Mouse (Mus musculus) right cerebral cortex, postnatal 14 days (tissue): ENCODE results near the gene Prss22.
A peak's percentile ranks its signal among the peaks of the same experiment; 100 is the strongest.

Experiments
- DNase-seq: peaks from one replicate; pipeline ENCODE4 v3.0.0; 2022

Gene Prss22

GRCm38 (mm10) chr17:23997901-23998300 lies at the start of gene Prss22:
Prss22 (minus strand) TSS chr17:23998100.
- no peak for DNase-seq

GRCm38 (mm10) chr17:24046026-24046425 lies 48.1 kb upstream of the Prss22 start:
- no peak for DNase-seq

GRCm38 (mm10) chr17:24045608-24046007 lies 47.7 kb upstream of the Prss22 start:
- no peak for DNase-seq

- no peak for DNase-seq
Observed at GRCm38 (mm10) chr17:24044482-24044881, 46.6 kb upstream of the Prss22 start.

GRCm38 (mm10) chr17:24037844-24038243 lies 39.9 kb upstream of the Prss22 start, which contains the start of gene Prss27:
Prss27 (plus strand) TSS chr17:24038144.
- DNase-seq: no peak

- no peak for DNase-seq
Observed at GRCm38 (mm10) chr17:24037360-24037759, 39.5 kb upstream of the Prss22 start.

- DNase-seq: no peak
Observed at GRCm38 (mm10) chr17:24036954-24037353, 39.1 kb upstream of the Prss22 start.

- no peak for DNase-seq
Observed at GRCm38 (mm10) chr17:24035087-24035486, 37.2 kb upstream of the Prss22 start.

- DNase-seq: no peak
Observed at GRCm38 (mm10) chr17:24030551-24030950, 32.7 kb upstream of the Prss22 start.

- no peak for DNase-seq
Observed at GRCm38 (mm10) chr17:24029477-24029876, 31.6 kb upstream of the Prss22 start.

- DNase-seq: no peak
Observed at GRCm38 (mm10) chr17:24021375-24022199, 23.7 kb upstream of the Prss22 start.

- DNase-seq: no peak
Observed at GRCm38 (mm10) chr17:24020696-24021095, 22.8 kb upstream of the Prss22 start.

- DNase-seq: no peak
Observed at GRCm38 (mm10) chr17:24015727-24016126, 17.8 kb upstream of the Prss22 start.

GRCm38 (mm10) chr17:24014433-24014965 lies 16.6 kb upstream of the Prss22 start:
- DNase-seq: no peak

- no peak for DNase-seq
Observed at GRCm38 (mm10) chr17:24012921-24013320, 15.0 kb upstream of the Prss22 start.

GRCm38 (mm10) chr17:24009617-24010016 lies 11.7 kb upstream of the Prss22 start:
- DNase-seq: no peak

GRCm38 (mm10) chr17:24008105-24008504 lies 10.2 kb upstream of the Prss22 start:
- DNase-seq: no peak

- DNase-seq: no peak
Observed at GRCm38 (mm10) chr17:24007391-24007790, 9.5 kb upstream of the Prss22 start.

- no peak for DNase-seq
Observed at GRCm38 (mm10) chr17:24006930-24007329, 9.0 kb upstream of the Prss22 start.

- no peak for DNase-seq
Observed at GRCm38 (mm10) chr17:24005049-24005448, 7.1 kb upstream of the Prss22 start.

GRCm38 (mm10) chr17:24004071-24004665 lies 6.3 kb upstream of the Prss22 start:
- DNase-seq: no peak

- peak; percentile 77 for DNase-seq
Observed at GRCm38 (mm10) chr17:24000404-24000803, 2.5 kb upstream of the Prss22 start.

- no peak for DNase-seq
Observed at GRCm38 (mm10) chr17:23998383-23998782, 483 bp upstream of the Prss22 start.

GRCm38 (mm10) chr17:23995421-23995820 lies 2.5 kb downstream of the Prss22 start:
- no peak for DNase-seq
